Mouse (Mus musculus) intestine, embryonic 16.5 days (tissue): Measurements from ENCODE around the gene Spp1. TPM values are rescaled to one million over a fixed set of nuclear protein-coding genes. Genes with fewer than 3 reads are reported as not detected.

Source experiments
- ATAC-seq: fragments of 200-750 bp; cut with Nextera tagmentation; 2 replicates; pipeline ENCODE4 v1.8.0; 2017; ENCODE audit warnings: moderate TSS enrichment, moderate library complexity
- H3K27ac ChIP-seq: fragments of 300-500 bp; sonication (generic); 2 replicates; pipeline ENCODE4 v1.5.1; 2014; ENCODE audit warnings: mild to moderate bottlenecking, low read length
- H3K27me3 ChIP-seq: fragments of 300-500 bp; sonication (generic); replicated peaks from 2 replicates; pipeline ENCODE4 v1.6.1; 2014; ENCODE audit warnings: low read length, control low read depth, mixed read lengths; ENCODE audit not compliant: control insufficient read depth, insufficient read depth
- H3K36me3 ChIP-seq: fragments of 300-500 bp; sonication (generic); 2 replicates; pipeline ENCODE4 v1.6.1; 2014; ENCODE audit warnings: low read length, control low read depth; ENCODE audit not compliant: control insufficient read depth, insufficient read depth
- H3K4me1 ChIP-seq: fragments of 300-500 bp; sonication (generic); 2 replicates; pipeline ENCODE4 v1.6.1; 2014; ENCODE audit warnings: low read length, control low read depth, mixed read lengths; ENCODE audit not compliant: control insufficient read depth, insufficient read depth
- H3K4me2 ChIP-seq: fragments of 300-500 bp; sonication (generic); 2 replicates; pipeline ENCODE4 v1.6.1; 2014; ENCODE audit warnings: low read depth, low read length, control low read depth
- H3K4me3 ChIP-seq: fragments of 300-500 bp; sonication (generic); 2 replicates; pipeline ENCODE4 v1.5.1; 2014; ENCODE audit warnings: mild to moderate bottlenecking, low read length
- H3K9ac ChIP-seq: fragments of 300-500 bp; sonication (generic); 2 replicates; pipeline ENCODE4 v1.6.1; 2014; ENCODE audit warnings: low read depth, low read length
- H3K9me3 ChIP-seq: fragments of 300-500 bp; sonication (generic); 2 replicates; pipeline ENCODE4 v1.6.1; 2016; ENCODE audit warnings: low read length, control low read depth; ENCODE audit not compliant: control insufficient read depth
- WGBS: fragments of 180-500 bp; shearing (Covaris S2); extraction: QIAGEN DNeasy Blood & Tissue Kit; methylation state at CpG from one replicate; pipeline ENCODE4 v1.1.7; 2014; 5-methylcytosine and 5-hydroxymethylcytosine counted together
- polyA plus RNA-seq: library from polyadenylated mRNA; unstranded; fragments of >200 nt; fragmentation: Nextera tagmentation; extraction: Ambion mirVana; gene quantifications from 2 replicates; pipeline ENCODE4 v1.2.1, GENCODE M21; 2015

Gene Spp1
- polyA plus RNA-seq, 1 experiment from 2014 or later = 42.5 TPM

- Histone ChIP-seq H3K4me1 (peaks cover 8% of the 10 kb centered on the region; the same call in 1 of the 2 replicates), H3K9me3 (no peaks in the 10 kb centered on the region), H3K4me2 (no peak overlapping the region), H3K9ac (no peak overlapping the region), H3K27me3 (no peaks in the 10 kb centered on the region), H3K27ac (no peak overlapping the region), H3K36me3 (no peaks in the 10 kb centered on the region), H3K4me3 (no peak overlapping the region)
- no peak for ATAC-seq
- WGBS = 64% methylated on average over 3 of the region's 3 CpGs
These were observed 32.3 kb upstream of the Spp1 start for GRCm38 (mm10) chr5:104402651-104403050.

GRCm38 (mm10) chr5:104403351-104403750 lies 31.6 kb upstream of the Spp1 start:
- no peak overlapping the region for H3K4me2 ChIP-seq
- no peaks in the 10 kb centered on the region for H3K27me3 ChIP-seq
- H3K4me1 ChIP-seq = peaks cover 8% of the 10 kb centered on the region; the same call in 1 of the 2 replicates
- no peaks in the 10 kb centered on the region for H3K36me3 ChIP-seq
- H3K9ac ChIP-seq = no peak overlapping the region
- no peak overlapping the region for H3K27ac ChIP-seq
- H3K4me3 ChIP-seq = no peak overlapping the region
- 61% methylated on average over 3 of the region's 3 CpGs for WGBS
- H3K9me3 ChIP-seq = no peaks in the 10 kb centered on the region
- no peak for ATAC-seq

GRCm38 (mm10) chr5:104404551-104404950 lies 30.4 kb upstream of the Spp1 start:
- Histone ChIP-seq H3K36me3 (no peaks in the 10 kb centered on the region), H3K9ac (no peak overlapping the region), H3K27me3 (no peaks in the 10 kb centered on the region), H3K27ac (no peak overlapping the region), H3K4me1 (peaks cover 5% of the 10 kb centered on the region; the same call in 1 of the 2 replicates), H3K9me3 (no peaks in the 10 kb centered on the region), H3K4me2 (no peak overlapping the region), H3K4me3 (no peak overlapping the region)
- WGBS = 80% methylated on average over 7 of the region's 7 CpGs
- ATAC-seq = no peak

- Histone ChIP-seq H3K27ac (no peak overlapping the region), H3K9me3 (no peaks in the 10 kb centered on the region), H3K27me3 (no peaks in the 10 kb centered on the region), H3K36me3 (no peaks in the 10 kb centered on the region), H3K4me3 (no peak overlapping the region), H3K4me2 (no peak overlapping the region), H3K4me1 (peaks cover 5% of the 10 kb centered on the region; the same call in 1 of the 2 replicates), H3K9ac (no peak overlapping the region)
- WGBS = 71% methylated on average over 3 of the region's 3 CpGs
- ATAC-seq = no peak
These were observed 29.9 kb upstream of the Spp1 start for GRCm38 (mm10) chr5:104405051-104405450.

GRCm38 (mm10) chr5:104406756-104407155 lies 28.2 kb upstream of the Spp1 start:
- Histone ChIP-seq H3K36me3 (no peaks in the 10 kb centered on the region), H3K27me3 (no peaks in the 10 kb centered on the region), H3K4me3 (no peak overlapping the region), H3K9ac (no peak overlapping the region), H3K27ac (no peak overlapping the region), H3K9me3 (no peaks in the 10 kb centered on the region), H3K4me1 (peaks cover 5% of the 10 kb centered on the region; the same call in 1 of the 2 replicates), H3K4me2 (no peak overlapping the region)
- ATAC-seq = no peak
- 31% methylated on average over 3 of the region's 3 CpGs for WGBS

- WGBS = 50% methylated on average over 2 of the region's 2 CpGs
- Histone ChIP-seq H3K27ac (no peak overlapping the region), H3K4me2 (no peak overlapping the region), H3K9ac (no peak overlapping the region), H3K9me3 (no peaks in the 10 kb centered on the region), H3K36me3 (no peaks in the 10 kb centered on the region), H3K27me3 (no peaks in the 10 kb centered on the region), H3K4me3 (no peak overlapping the region), H3K4me1 (peaks cover 5% of the 10 kb centered on the region; the same call in 1 of the 2 replicates)
- ATAC-seq = no peak
These were observed 27.2 kb upstream of the Spp1 start for GRCm38 (mm10) chr5:104407541-104408231.

GRCm38 (mm10) chr5:104408549-104408948 lies 26.4 kb upstream of the Spp1 start:
- Histone ChIP-seq H3K4me3 (no peak overlapping the region), H3K36me3 (no peaks in the 10 kb centered on the region), H3K27ac (no peak overlapping the region), H3K9ac (no peak overlapping the region), H3K4me2 (no peak overlapping the region), H3K4me1 (peaks cover 5% of the 10 kb centered on the region; the same call in 1 of the 2 replicates), H3K27me3 (no peaks in the 10 kb centered on the region), H3K9me3 (no peaks in the 10 kb centered on the region)
- 84% methylated on average over 7 of the region's 7 CpGs for WGBS
- no peak for ATAC-seq

GRCm38 (mm10) chr5:104415999-104416398 lies 18.9 kb upstream of the Spp1 start:
- H3K4me2 ChIP-seq = no peak overlapping the region
- H3K9ac ChIP-seq = no peak overlapping the region
- H3K27me3 ChIP-seq = no peaks in the 10 kb centered on the region
- no peaks in the 10 kb centered on the region for H3K9me3 ChIP-seq
- H3K36me3 ChIP-seq = no peaks in the 10 kb centered on the region
- H3K4me3 ChIP-seq = no peak overlapping the region
- no peak for ATAC-seq
- 74% methylated on average over 2 of the region's 2 CpGs for WGBS
- no peak overlapping the region for H3K27ac ChIP-seq
- no peaks in the 10 kb centered on the region for H3K4me1 ChIP-seq

- H3K27ac ChIP-seq = no peak overlapping the region
- no peak overlapping the region for H3K9ac ChIP-seq
- no peak for ATAC-seq
- 71% methylated on average over 3 of the region's 3 CpGs for WGBS
- no peaks in the 10 kb centered on the region for H3K27me3 ChIP-seq
- H3K4me1 ChIP-seq = no peaks in the 10 kb centered on the region
- H3K36me3 ChIP-seq = no peaks in the 10 kb centered on the region
- H3K9me3 ChIP-seq = no peaks in the 10 kb centered on the region
- H3K4me3 ChIP-seq = no peak overlapping the region
- no peak overlapping the region for H3K4me2 ChIP-seq
These were observed 17.9 kb upstream of the Spp1 start for GRCm38 (mm10) chr5:104417028-104417427.

GRCm38 (mm10) chr5:104417721-104418120 lies 17.2 kb upstream of the Spp1 start:
- ATAC-seq = no peak
- no peaks in the 10 kb centered on the region for H3K4me1 ChIP-seq
- no peak overlapping the region for H3K9ac ChIP-seq
- H3K4me3 ChIP-seq = no peak overlapping the region
- no peaks in the 10 kb centered on the region for H3K36me3 ChIP-seq
- no peak overlapping the region for H3K27ac ChIP-seq
- no peaks in the 10 kb centered on the region for H3K9me3 ChIP-seq
- no peaks in the 10 kb centered on the region for H3K27me3 ChIP-seq
- no peak overlapping the region for H3K4me2 ChIP-seq
- WGBS = 89% methylated on average over 1 of the region's 1 CpGs
